Mouse (Mus musculus) adrenal gland, adult 2 months (tissue): ENCODE data around the gene Slit1. TPM values are rescaled to one million over a fixed set of nuclear protein-coding genes. Genes with fewer than 3 reads are reported as not detected.

Experiments used
- DNase-seq: peaks from one replicate; pipeline ENCODE4 v3.0.0; 2021
- polyA plus RNA-seq: library from polyadenylated mRNA; depleted of rRNA; stranded (reverse); fragments of >200 nt; gene quantifications from 2 replicates; pipeline ENCODE4 v1.2.3, GENCODE M21; 2012
- total RNA-seq, 2 experiments: library from RNA; stranded (reverse); gene quantifications; 2 replicates each; pipeline ENCODE4 v1.2.3; 2021

Slit1 gene
- total and polyA plus RNA-seq, 3 experiments = 2.9 to 18.1 (median 11.9) TPM

DNA sequence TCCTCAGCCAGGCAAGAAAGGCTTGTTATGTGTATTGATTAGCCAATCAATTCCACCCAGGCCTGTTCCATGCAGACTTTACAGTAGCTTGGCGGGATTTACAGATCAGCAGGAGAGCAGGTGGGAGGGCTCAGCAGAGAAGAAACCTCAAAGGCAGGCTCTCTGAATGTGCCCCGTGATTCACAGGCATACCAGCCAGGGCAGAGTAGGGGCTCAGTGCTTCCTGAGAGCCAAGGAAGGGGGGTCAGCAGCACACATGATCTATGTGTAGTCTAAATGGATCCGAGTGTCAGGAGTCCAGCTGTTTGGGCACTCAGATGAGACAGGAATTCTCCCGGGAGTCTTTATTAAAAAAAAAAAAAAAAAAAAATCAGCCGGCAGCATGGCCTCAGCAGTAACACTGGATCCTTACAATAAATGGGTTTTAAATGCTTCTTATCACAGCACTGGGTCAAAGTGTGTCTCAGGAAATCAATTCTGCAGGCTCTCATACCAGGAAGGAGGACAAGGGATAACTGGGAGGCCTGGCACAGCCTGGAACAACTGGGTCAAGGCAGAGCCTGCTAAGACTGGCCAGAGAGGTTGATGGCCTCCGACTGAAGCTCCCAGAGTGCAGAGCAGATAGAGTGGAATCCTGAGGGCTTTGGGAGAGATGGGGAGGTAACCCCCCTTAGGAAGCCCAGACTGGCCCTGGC lies 88.2 kb downstream of the Slit1 start:
- no peak for DNase-seq

DNA sequence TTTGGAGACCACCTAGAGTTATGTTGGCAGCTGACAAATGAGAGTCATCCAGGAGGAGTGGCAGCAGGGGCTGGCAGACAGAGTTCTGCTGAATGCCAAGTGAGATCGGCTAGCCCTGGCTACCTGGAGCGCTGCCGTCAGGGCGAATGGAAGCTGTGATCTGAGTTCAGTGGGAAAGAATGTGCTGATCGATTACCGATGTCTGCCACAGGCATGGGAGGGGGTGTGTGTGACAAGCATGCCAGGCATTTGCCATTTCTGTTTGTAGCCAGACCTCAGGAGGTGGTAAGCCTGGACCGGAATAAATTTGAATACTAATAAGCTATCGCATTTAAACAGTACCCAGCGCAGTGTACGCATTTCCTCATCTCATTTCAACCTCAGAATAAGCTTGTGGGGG lies 91.5 kb downstream of the Slit1 start:
- DNase-seq = no peak

DNA sequence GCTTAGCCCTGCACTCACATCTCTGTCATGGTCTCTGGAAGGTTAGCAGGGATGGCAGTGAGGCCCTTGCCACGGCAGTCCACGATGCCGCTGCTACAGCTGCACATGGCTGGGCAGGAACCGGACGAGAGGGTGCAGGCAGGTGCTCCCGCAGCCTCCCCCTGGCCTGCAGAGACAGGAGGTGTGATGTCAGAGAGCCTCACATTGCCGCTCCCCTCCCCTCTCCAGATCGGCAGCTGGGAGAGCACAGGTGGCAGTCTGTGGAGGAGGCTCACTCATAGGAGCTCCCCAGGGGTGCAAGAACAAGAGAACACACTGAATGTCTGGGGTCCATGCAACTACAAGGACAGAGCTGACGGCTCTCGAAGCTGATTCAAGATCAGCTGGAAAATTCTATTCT lies 94.1 kb downstream of the Slit1 start:
- DNase-seq = no peak

DNA sequence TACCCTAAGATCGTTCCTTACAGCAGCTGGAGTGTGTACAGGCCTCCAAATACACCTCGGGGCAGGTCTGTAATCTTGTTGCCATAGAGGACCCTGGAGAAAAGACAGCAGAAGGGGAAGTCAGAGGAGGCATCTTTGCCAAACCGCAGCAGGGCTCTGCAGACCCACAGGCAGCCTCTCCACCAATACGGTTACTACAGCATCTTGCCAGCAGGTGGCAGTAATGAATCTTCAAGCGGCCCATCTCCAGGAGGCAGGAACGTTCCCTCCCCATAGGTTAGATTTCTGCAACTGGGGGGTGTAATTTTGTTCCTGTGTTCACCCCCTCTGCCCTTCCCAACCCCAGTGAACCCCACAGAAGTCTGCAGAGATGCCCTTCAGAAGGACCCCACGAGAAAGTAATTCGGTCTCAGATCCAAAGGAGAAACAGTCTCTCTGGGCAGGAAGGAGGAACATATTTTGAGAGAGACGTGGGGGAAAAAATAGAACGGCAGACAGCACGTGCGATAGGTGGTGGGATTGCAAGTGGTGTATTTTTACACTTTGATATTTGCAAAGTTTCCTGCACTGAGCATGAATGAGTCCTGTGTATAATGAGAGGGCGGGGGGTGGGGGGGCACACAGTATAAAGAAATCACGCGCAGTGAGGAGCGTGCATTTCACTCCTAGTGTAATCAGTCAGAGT lies 96.4 kb downstream of the Slit1 start:
- peak; percentile 68 for DNase-seq

DNA sequence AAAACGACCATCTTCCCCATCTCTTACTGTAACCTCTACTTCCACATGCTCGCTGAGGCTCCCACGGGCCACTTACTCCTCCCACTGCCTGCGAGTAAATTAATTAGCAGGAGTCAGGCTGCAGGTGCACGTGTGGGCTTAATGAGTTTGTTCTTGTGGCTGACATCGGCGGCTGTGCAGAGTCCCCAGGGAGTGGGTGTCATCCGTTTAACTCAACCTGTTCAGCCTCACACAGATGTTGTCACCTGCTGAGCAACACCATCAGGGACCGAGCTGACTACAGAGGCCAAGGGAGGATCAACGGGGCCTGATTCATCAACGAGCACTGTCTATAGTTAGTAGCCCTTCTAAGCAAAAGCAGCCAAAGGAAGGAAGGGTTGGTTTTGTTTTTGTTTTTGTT lies 100.5 kb downstream of the Slit1 start:
- no peak for DNase-seq

DNA sequence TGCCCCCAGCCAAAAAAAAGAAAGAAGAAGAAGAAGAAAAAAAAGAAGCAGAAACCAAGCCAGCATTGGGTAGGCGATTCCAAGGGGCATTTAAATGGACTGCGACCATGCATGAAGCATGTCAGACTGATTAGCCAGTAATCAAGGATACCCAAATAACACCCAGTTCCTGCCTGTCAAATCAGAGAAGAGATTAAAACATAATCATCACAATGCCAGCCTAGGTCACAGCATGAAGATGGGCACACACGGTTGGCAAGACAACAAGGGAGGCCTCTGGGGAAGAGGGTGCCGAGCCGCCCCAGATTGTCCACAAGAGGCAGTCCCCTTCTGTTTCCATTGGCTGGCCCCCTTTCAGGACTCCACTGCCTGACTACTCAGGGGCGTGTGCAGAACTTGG lies 108.5 kb downstream of the Slit1 start:
- DNase-seq = no peak

DNA sequence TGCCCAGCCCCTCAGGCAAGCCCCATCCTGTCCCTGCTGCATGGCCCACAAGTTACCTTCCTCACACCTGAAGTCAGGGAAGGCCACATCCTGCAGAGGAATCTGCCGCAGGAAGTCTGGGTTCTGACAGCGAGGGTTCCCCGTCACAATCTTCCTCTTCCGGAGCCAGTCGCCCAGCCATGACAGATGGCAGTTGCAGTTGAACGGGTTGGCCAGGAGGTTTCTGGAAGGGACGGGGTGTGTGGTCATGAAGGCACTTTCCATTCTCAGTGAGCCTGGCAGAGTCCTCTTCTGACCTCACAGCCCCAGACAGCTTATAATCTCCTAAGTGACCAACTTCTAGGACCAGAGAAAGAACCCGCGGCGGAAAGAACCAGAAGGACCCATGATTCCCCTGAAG lies 109.4 kb downstream of the Slit1 start:
- no peak for DNase-seq

DNA sequence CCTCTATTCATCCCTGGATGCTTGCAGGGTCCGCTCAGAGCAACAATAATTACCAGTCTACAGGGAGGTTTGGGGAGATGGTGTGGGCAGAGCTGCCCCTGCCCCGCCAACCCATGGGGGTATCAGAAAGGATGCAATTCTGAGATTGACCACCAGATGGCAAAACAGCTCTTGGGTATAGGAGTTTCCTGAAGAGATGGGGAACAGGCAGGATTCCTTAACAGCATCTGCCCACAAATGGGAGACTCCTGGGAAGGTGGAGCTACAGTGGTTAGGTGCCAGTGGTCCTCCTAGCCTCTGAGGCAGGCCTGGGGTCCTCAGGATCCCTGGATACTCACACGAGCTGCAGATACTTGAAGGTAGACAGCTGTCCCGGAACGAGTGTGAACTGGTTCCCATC lies 113.9 kb downstream of the Slit1 start:
- peak; percentile 38 for DNase-seq

DNA sequence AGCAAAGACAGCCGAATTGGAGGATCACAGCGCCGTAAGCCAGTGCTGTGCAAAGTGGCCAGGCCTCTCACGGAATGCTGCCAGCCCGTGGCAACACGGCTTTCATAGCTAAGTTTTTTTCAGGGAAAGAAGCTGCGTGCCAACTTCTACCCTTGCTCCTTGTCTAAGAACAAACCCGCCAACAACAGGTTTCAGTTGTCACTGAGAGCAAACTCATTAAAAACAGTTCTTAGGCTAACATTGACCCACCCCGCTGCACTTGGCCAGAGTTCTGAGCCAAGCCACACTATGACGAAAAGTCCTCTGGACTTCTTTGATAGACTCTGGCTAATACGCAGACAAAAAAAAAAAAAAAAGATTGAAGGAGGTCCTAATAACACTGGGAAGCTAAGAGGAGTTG lies 114.5 kb downstream of the Slit1 start:
- DNase-seq = no peak

DNA sequence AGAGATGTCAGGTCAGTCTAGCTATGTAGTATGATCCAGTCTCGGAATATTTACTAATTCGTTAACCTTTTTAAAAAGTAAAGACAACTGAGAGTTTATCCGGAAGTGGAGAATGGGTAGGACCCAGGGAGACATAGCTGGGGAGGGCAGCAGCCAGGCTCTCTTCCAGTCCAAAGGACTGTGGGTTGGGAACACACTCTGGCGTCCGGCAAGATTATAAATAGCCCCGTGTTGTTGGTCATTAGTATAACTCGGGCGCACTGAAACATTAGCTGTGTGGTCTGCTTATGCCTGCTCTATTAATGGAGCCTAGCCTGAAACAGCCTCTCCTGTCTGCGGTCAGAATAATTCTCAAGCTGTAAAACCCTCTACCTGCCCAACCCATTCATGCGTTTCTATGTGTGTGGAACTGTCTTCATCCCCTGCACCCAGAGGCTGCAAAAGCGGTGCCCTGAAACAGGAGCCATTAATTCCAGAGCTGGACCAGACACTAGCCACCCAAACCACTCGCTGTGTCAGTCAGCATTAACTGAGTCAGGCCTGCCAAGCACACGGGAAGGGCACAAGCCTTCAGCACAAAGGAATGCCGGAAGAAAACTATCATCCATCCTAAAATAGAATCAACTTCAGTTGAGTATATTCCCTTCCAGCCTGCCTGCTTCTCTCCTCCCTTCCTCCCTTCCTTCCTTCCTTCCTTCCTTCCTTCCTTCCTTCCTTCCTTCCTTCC lies 122.9 kb downstream of the Slit1 start:
- no peak for DNase-seq

DNA sequence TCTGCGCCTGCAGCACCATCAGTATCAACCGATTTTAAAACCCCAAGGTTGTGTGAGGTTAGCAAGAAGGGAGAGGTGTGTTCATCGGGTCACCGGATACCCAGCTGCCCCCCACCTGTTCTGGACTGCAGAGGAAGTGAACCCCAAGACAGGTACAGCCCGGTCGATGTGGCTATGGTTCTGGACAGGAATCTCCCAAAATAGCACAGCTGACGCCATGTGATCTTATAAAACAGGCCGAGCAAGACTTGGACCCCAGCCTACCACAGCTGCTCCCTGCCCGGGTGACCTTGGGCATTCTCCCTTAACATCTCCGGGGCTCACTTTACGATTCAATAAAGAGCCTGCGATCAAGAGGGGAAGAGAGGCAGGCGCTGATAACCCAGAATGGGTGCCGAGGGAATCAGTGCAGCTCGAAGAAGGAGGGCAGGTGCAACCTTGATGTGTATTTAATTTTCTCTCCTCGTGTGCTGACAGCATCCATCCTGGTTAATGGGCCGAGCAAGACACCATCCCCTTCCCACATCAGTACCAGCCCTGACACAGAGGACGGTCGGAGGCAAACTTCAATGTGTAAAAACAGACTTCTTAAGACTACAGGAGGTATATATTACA lies 124.6 kb downstream of the Slit1 start:
- DNase-seq = peak; percentile 47

DNA sequence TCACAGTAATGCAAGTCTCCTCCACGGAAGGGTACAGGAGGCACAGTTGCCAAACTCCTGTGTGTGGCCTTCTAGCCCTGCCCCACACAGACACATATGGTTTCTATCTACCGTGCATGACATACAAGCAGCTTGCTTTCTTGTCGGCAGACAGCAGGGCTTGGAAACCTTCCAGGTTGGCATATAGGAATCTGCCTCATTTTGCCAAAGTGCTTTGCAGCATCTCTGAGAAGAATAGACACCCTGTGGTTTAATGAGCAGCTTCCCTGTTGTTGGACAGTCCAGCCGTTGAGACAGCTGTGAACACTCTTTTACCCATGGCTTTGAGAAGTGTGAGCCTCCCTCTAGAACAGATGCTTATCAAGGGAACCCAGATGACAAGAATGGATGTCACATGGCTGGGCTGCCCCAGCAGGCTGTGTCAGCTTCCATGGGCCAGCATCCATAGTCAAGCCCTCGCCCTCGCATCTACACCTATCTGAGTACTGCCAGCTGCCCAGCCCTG lies 125.3 kb downstream of the Slit1 start:
- no peak for DNase-seq

DNA sequence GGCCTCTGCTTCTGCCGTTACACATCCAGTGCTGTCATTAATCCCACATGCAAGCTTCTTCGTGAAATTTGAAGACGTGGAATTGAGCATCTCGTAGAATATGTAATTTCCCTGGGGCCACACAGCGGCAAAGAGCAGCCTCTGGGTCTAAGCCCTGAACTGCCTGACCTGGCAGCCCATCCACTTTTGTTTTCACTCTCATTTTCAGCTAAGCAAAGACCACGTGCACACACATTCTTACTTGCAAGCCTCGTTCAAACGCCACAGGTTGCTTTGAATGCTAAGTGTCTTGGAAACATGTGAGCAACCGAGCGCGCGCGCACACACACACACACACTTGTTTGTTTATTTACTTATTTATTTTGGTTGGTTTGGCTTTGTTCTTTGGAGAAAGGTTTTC lies 126.4 kb downstream of the Slit1 start:
- DNase-seq = no peak

DNA sequence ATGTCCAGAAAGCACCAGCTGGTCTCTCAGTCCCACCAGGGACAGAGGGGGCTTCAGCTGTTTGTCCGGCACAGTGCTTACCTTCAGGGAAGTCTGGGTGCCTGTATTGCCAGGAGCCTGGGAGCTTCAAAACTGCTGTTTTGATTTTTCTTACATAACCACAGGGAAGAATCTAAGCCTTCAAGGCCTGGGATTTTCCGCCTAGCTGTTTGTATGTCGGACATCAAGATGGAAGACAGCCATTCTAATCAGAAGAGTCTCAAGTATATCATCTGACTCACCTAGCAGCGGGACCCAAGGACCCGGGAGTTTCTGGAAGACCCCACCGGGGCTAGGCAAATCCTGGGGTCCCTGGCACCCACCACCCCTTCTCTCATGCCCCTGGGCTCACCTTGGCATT lies 127.2 kb downstream of the Slit1 start:
- DNase-seq = peak; percentile 38

DNA sequence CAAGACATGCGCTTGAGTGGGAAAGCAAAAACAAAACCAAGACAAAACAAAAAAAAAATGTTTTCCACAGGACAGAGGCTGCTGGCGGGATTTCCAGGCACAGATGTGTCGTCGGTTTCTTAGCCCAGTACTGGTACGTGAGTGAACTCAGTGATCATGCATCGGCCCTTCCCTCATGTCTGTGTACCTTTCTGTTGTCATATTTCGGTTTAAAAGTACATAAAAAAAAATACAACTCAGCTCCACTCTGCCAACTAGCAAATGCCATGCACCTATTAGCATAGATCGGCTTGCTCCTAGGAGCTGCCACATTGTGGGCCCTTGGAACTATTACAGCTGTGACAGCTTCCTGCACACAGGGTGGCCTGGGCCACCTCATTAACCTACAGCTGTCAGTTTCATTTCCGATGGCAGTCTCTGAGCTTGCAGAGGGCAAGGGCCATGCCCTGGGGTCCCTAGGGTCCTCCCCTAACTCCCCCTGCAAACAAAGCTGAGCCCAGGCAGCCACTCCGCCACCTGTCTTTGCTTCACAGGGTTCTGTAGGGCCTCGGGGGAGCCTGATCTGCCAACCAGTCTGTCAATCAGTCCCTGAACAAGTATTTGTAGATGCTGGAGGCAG lies 127.8 kb downstream of the Slit1 start:
- DNase-seq = peak; percentile 23

DNA sequence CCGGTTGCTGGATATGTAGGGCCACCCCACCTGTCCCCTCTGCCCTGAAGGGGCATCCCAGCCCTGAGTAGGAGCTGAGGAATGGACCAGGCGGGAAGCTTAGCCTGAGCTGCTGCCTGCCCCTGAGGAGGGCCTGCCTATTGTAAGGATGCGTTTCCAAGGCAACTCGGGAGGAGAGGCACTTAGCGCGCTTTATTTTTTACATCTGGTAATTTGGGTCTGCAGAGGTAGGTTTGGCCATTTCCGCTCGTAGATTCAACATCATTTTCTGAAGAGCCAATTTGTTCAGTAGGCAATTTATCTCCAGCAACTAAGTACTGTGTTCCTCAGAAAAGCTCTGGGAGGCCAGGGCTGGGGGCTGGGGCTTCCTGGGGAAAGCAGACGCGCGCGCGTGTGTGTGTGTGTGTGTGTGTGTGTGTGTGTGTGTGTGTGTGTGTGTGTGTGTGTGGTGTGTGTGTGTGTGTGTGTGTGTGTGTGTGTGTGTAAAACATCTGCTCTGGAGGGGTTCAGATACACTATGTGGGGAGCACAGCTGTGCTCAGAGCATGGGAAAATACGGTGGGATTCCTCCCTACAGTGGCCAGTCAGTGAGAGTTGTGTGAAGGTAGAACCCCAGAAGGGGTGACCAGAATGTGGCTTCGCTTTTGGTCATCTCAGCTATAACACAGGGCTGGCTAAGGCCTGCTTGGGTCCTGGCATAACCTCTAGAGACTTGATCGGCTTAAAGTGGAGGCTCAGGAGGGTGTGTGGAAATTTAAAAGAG lies 130.0 kb downstream of the Slit1 start:
- DNase-seq = no peak

DNA sequence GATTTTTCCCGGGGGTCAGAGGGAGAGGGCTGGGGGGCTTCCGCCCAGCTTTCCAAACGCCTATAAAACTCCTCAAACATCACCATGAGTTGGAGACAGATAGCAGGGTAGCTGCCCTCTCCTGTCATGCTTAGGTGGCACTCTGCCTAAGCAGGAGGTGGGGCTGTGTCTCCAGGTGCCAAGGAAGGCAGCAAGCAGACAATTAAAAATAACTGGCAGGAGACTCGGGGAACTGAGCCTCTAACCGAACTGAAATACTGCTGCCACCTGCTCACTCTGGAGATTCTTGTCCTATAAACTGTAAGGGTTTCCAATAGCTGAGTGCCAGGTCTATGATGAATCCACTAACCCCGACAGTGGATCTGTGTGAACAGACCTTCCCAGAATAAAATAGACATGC lies 131.8 kb downstream of the Slit1 start:
- no peak for DNase-seq

DNA sequence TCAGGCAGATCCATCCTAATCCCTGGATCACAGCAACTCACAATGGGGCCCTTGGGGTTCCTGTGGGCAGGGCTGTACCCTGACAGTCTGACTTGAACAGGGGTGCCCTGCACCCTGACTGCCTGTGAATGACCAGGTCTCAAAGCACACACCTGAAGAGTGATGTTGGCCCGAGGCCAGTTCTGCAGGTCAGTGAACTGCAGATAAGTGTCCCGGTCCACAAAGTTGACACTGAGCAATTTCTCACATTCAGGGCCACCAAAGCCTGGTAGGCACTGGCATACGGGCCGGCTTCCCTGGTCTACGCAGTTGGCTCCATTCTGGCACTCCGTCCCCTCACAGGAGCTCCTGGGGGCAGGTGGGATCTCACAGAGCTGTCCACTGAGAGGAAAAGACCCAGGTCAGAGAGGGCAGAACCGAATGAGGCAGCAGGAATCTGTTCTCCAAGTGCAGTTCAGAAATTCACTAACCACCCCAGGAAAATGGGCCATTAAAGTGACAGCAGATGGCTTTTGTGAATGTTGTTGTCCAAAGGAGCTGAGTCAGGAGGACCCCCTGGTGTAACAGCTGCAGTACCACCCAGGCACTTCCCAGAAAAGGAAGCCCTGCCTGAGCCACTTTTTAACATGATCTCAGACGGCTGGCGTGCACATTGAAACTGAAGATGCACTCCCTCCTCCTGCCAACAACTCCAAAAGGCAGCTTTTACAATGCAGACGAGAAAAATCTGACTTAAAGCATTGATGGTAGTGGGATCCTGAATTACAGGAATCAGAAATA lies 137.1 kb downstream of the Slit1 start:
- no peak for DNase-seq

DNA sequence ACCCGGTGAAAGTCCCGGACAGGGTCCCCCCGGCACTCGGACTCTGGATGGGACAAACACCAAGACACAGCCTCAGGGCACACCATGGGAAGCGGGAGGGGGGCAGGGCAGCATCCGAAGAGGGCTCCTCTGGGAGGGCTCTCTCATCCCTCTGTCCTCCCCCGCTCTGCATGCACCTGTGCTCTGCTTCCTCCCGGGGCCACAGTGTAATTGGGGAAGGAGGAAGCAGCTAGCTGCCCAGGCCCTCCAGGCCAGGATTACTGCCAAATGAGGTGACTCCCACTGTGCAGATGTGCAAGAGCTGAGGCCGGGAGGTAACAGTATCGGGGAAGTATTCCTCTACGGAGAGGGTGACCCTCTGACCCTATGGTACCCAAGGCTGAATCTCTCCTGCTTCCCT lies 142.8 kb downstream of the Slit1 start:
- DNase-seq = no peak

DNA sequence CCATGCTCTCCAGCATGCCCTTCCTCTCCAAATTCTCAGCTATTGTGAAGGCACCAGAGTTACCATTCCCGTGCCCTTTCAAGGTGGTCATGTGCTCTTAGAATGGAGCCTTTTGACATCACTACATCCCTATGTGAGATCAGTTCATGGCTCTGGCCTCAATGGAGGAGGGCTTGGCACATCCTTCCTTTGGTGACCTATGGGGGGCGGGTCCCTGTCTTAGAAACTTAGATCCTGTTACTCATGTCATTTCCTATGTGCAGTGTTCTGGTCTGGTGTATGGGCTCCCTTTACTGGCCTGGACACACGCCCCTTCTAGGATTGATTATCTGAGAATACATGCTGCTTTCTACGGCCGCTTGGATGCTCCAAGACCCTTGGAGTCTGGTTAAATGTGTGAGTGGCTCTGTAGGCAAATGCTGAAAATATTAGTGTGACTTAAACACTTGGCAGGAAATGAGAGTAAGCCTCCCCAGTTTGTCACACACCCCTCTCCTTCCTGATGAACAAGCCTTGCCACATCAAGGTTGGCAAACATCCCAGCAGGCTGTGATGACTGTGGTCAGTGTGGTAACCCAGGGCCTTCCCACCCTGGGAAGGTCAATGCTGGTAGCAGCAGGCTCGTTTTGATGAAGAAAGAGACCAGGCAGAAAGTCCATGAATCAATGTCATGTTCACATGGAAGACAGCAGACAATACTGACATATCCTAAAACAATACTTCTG lies 146.1 kb downstream of the Slit1 start:
- DNase-seq = peak; percentile 94
